In genomic region chr4:58280121-58280520, GRCm38 (mm10) we compare ENCODE assay signal across 20 mouse cellular contexts. TPM values are rescaled to one million over a fixed set of nuclear protein-coding genes. Genes with fewer than 3 reads are reported as not detected.
"Had no signal": no experiment of that assay in that cellular context is flagged by ENCODE, and none has a peak within 500 bp of the region (broad histone marks: within the 10 kb centered on the region; RNA-seq: fewer than 3 reads in every experiment).

No protein-coding gene starts in this region.

- H3K4me2 ChIP-seq: kidney, embryonic 15.5 days; limb, embryonic 12.5 days; limb, embryonic 15.5 days; liver, embryonic 11.5 days; lung, embryonic 14.5 days; midbrain, embryonic 11.5 days had no signal

- DNase-seq: kidney, postnatal 10 days; kidney, postnatal 36 days; layer of hippocampus, postnatal 36 days; left cerebral cortex, postnatal 4 days; liver, postnatal 0 days; lung, embryonic 14.5 days; midbrain, embryonic 14.5 days; thymus, adult 2 months; thymus, postnatal 14 days; thymus, postnatal 4 days had no signal

- H3K4me3 ChIP-seq: kidney, embryonic 15.5 days; limb, embryonic 12.5 days; limb, embryonic 15.5 days had no signal

- ATAC-seq: liver, postnatal 0 days; lung, postnatal 0 days had no signal

- H3K4me1 ChIP-seq: kidney, embryonic 15.5 days; limb, embryonic 12.5 days; limb, embryonic 15.5 days had no signal

- H3K27ac ChIP-seq: kidney, embryonic 15.5 days; limb, embryonic 12.5 days; limb, embryonic 15.5 days; liver, embryonic 14.5 days; macrophage; stomach, postnatal 0 days had no signal

- H3K9me3 ChIP-seq: kidney, embryonic 15.5 days; limb, embryonic 12.5 days; limb, embryonic 15.5 days had no signal

- H3K36me3 ChIP-seq: kidney, embryonic 15.5 days; limb, embryonic 12.5 days; limb, embryonic 15.5 days had no signal

- H3K9ac ChIP-seq: kidney, embryonic 15.5 days; limb, embryonic 12.5 days; limb, embryonic 15.5 days; liver, embryonic 14.5 days; liver, postnatal 0 days; lung, embryonic 14.5 days had no signal

- H3K27me3 ChIP-seq: kidney, embryonic 15.5 days; limb, embryonic 12.5 days; limb, embryonic 15.5 days had no signal

RNA-seq across cellular contexts. Expression of gene Musk, which starts 5.6 kb away (rescaled TPM):
- total RNA-seq: megakaryocyte-erythroid progenitor cell, adult 5-6 weeks had no signal
- polyA plus RNA-seq: liver, embryonic 11.5 days; liver, embryonic 14.5 days; lung, embryonic 14.5 days; lung, postnatal 0 days; macrophage; midbrain, embryonic 11.5 days; midbrain, embryonic 14.5 days had no signal
